Mouse (Mus musculus) thymus, postnatal 4 days (tissue): ENCODE measurements around the gene Nckap5.
"Not testable (repeated sequence)": the region's sequence is repeated elsewhere in the genome, so short reads cannot be mapped to it uniquely, and the experiment has no call there.

Experiments used
- DNase-seq: peaks from one replicate; pipeline ENCODE4 v3.0.0; 2021

Gene Nckap5

DNA sequence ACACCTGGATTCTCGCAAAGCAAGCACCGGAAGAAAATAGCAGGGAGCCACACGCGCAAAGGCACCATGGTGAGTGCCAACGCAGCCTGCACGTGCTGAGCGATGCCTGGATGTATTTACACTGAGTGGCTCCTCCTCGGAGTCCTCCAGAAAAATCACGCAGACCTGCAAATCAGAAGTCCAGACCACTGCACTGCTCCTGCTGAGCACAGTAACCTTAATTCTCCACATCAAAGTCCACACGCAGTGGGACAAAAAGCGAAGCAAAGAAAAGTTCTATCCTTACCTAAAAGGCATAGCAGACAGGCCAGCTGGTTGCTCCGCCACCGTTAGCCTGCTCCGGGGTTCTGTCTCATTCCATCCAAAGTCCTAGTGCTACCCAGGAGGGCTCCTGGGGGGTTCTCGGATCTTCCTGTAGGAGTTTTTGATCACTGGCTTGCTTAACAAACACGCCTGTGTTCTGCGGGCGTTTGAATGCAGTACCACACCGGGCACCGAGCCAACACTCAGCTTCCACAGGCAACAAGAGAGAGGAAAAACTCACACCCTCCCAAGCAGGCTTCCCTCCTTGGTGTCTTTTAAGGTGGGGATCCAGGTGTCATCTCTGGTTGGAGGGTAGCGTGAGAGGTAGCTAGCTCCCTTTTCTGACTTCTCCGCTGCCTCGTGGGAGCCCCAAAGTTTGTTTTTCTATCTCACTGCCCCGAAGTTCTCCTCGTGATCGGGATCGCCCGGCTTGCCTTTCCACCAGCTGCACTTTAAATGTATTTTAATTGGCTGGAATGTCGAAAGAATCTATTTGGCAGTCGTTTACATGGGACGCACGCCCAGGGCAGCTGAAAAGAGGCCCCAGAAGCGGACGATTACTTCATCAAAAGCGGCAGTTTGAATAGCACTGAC, at the start of gene Nckap5:
TSS of gene Nckap5 (minus strand) at position 769 of the 897 bp plus-strand sequence.
- DNase-seq: peak; percentile 55

DNA sequence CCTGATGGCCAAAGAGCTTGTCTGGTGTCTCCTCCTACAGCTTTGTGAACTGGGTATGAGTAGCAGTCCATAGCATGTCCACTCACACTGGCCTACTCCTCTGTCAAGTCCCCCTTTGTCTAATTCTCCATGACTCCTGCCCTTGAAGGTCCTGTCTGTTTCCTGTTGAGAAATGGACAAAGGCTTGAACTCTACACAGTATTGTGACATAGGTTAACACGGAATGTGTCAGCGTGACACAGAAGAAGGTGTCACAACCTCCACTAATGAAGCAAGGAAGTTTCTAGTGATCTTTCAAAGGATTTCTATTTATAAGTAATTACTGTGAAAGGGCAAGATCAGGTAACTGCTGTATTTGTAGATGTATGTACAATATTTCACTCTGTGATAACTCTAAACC, 46.9 kb upstream of the Nckap5 start:
- DNase-seq: no peak

GRCm38 (mm10) chr1:126868372-126868771, 37.8 kb upstream of the Nckap5 start:
- no peak for DNase-seq

GRCm38 (mm10) chr1:126867912-126868311, 37.3 kb upstream of the Nckap5 start:
- no peak for DNase-seq

- DNase-seq: no peak
These were observed 35.0 kb upstream of the Nckap5 start for GRCm38 (mm10) chr1:126865591-126866086.

- no peak for DNase-seq
These were observed 31.2 kb upstream of the Nckap5 start for GRCm38 (mm10) chr1:126861816-126862215.

GRCm38 (mm10) chr1:126860537-126860936, 29.9 kb upstream of the Nckap5 start:
- no peak for DNase-seq

- no peak for DNase-seq
These were observed 18.9 kb upstream of the Nckap5 start for GRCm38 (mm10) chr1:126849481-126849880.

- no peak for DNase-seq
These were observed 15.7 kb upstream of the Nckap5 start for GRCm38 (mm10) chr1:126846317-126846716.

DNA sequence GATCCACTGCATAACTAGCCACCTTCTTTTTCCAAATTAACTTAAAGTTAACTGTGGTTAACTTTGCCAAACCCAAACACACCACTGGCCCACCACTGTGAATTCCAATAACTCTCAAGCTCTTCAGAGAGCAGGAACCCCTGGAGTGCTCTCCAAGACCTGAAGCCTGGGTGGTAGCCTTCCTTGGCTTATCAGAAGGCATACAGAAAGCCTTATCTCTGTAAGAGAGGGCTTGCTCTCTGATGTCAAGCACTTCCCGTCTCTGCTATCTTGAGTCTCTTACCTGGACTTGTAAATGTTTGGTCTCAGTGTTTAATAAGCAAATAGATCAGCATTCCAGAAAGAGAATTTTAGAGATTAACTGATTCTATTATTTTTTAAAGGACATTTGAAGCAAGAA, 2.3 kb upstream of the Nckap5 start:
- DNase-seq: no peak

DNA sequence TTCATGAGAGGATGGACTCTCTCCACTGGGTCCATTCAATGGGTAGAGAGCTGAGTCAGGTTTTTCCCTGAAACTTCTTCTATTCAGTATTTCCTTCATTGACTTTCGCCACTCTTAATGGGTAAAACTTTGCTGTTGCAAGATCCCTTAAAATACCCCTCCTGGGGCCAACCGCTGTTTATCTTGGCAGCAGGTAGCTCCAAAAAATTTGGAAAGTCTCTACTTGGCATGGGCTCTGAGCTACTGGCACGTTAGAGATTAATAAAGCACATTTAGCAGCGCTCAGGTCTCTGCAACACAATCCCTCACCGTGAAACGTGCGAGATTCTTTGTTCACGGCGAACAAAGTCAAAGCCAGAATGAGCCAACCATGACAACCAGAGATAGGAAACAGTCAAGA, 1.6 kb downstream of the Nckap5 start:
- DNase-seq: no peak

DNA sequence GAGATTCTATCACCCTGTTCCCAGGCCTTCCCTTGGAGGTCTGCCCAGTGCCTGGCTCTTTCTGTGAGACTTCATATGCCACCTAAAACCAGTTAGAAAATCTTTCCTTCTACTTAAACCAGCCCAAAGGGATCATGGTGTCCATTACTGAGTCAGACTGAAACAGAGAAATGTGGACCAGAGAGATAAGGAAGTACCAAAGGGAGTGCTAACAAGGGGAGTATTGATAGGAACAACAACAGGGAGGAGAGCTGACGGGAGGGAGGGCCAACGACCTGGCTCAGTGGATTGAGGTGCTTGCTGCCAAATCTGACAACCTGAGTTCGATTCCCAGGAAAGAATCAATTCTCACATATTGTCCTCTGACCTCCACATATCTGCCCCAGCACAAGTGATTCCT, 5.8 kb downstream of the Nckap5 start:
- no peak for DNase-seq

DNA sequence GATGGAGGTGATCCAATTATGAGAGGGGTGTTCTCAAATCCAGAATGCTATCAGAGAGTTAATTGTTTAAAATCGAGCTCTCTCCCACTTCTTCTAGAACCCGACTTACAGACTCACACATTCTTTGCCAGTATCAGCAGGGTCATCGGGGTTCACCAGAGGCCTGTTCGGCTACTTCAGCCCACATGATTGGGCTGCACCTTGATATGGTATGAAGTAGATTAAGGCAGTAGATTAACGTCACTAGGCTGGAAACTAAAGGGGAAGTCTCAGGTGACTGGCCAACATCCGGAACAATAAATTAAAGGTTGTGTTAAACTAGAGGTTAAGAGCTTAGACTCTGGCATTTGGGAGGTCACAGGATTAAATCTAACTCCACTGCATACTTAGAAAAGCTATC, 8.4 kb downstream of the Nckap5 start:
- DNase-seq: no peak

DNA sequence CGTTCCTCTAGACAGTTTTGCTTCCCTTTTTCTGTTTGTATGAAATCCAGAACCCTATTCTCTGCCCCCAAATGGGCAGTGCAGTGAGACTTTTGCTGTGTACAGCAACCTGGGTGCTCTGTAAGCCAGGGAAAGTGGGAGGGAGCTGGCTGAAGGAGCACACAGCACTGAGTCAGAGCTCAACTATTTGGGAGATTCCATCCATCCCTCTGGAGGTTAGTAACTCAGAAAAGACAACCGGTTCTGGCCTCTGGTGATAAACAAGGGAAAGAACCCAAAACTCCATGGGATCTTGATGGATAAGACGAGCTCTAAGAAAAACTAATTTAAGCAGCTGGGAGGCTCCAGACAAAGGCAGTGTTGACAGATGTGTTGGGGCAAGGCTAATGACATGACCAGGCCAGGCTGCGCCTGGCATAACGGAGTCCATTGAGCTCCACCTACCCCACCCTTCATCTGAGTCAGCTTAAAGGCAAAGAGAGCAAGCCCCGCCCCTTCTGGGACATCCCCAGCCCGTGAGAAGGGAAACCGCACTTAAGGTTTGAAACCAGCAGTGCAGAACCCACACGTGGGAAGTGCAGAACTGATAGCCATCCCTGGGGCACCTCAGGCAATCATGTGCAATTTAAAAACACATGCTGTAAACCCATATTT, 13.1 kb downstream of the Nckap5 start:
- peak; percentile 72 for DNase-seq

- DNase-seq: no peak
These were observed 23.5 kb downstream of the Nckap5 start for GRCm38 (mm10) chr1:126806994-126807611.

DNA sequence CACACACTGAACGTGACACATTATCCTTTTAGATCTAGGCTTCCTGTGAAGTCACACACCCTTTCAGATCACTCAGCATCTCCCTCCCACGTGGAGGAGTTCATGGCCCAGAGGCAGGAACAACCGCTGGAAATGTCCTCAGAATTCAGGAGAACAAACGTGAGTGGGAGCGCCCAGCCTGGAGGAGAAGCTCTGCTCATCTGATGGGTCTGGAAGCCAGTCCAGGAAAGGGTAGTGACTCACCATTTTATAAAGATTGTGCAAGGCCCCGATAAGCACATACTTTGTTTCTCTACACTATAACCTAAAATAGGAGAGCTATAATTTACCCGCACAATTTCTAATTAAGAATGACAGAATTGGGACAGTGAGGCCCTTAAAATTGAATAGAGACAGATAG, 24.1 kb downstream of the Nckap5 start:
- DNase-seq: no peak

DNA sequence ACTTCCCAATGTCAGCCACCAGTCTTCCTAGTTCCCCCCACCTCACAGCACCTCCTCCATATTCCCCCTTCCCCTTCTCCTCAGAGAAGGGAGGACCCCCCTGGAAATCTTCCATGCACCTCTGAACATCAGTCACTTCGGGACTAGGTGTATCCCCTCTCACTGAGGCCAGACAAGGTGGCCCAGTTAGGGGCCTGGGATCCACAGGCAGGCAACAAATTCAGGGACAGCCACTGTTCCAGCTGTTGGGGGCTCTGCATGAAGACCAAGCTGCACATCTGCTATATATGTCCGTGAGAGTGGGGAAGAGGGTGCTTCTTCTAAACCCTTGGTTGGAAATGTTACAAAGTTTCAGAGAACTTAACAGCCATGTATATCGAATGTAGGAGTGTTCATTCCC, 28.2 kb downstream of the Nckap5 start:
- DNase-seq: no peak

GRCm38 (mm10) chr1:126801706-126802105, 28.9 kb downstream of the Nckap5 start:
- DNase-seq: no peak

DNA sequence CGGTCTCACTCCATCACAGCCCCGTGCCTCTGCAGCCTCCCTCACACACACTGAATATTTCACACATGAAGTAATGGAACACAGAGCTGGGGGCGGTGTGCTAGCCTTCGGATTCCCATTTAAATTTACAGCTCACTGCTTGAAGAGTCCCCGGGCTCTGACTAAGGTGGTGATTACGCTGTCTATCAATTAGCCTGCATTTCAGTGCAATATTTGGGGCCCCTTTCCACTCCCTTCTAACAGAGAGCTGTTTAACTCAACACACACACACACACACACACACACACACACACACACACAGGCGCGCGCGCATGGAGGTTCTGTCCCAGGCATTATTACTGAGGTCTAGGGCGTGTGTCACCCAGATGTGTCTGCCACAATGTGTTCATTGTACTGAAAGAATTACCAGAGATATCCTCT, 31.2 kb downstream of the Nckap5 start:
- no peak for DNase-seq

DNA sequence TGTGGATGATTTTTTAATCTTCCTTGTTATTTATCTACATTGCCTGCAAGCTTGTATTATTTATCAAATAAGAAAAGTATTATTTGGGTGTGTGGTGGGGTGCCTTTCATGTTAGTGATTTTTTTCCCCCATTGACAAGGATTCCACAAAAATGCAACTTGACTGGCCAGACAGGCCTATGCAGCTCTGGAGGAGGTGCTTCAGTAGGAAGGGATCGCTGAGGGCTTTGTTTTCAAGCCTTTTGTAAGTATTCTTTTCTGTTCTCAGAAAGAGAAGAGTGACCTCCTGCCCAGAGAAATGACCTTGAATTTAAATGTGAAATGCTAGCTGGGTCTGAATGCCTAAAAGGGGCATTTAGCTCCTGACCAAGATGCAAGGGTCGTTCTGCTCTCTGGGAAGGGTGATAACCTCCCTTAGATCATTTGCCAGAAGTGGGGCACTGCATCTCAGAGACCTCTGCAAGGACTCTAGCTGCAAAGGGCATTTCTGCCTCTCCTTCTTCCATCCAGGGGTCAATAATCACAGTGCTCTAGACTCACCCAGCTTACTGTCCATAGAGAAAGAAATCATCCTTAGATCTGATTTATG, 50.2 kb downstream of the Nckap5 start:
- not testable (repeated sequence) for DNase-seq

DNA sequence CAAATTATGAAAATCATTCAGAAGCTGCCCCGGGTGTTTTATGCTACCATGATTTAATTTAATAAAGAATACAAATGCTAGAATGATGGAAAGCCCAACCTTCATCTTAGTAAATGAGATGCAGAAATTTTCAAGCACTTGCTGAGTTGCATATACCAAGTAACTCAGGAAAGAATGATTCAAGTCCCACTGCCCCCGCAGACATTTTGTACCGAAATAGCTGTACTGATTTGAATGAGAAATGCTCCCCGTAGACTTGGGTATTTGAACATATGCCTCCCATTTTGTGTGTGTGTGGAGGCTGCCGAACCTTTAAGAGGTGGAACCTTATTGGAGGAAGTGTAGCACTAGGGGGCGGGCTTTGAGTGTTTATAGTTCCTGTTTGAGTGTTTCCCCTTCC, 56.7 kb downstream of the Nckap5 start:
- DNase-seq: not testable (repeated sequence)

GRCm38 (mm10) chr1:126766971-126767370, 63.6 kb downstream of the Nckap5 start:
- DNase-seq: no peak

GRCm38 (mm10) chr1:126765506-126766170, 65.0 kb downstream of the Nckap5 start:
- DNase-seq: no peak
